Mouse (Mus musculus) embryonic facial prominence, embryonic 11.5 days (tissue): ENCODE results near the gene Orm3. TPM values are rescaled to one million over a fixed set of nuclear protein-coding genes. Genes with fewer than 3 reads are reported as not detected.

ENCODE experiments used
- ATAC-seq: fragments of 200-750 bp; cut with Nextera tagmentation; replicated peaks from 2 replicates; pipeline ENCODE4 v1.8.0; 2017; ENCODE audit warnings: low read depth; ENCODE audit not compliant: insufficient number of reproducible peaks, low FRiP score, low TSS enrichment
- DNase-seq: peaks from one replicate; pipeline ENCODE4 v3.0.0-alpha.2; 2015; ENCODE audit warnings: low spot score
- H3K27ac ChIP-seq: fragments of 300-500 bp; sonication (generic); replicated peaks from 2 replicates; pipeline ENCODE4 v1.5.1; 2014; ENCODE audit warnings: mild to moderate bottlenecking, low read depth, low read length, control low read depth
- H3K27me3 ChIP-seq: fragments of 300-500 bp; sonication (generic); 2 replicates; pipeline ENCODE4 v1.6.1; 2014; ENCODE audit warnings: mild to moderate bottlenecking, low read length, moderate library complexity, mixed read lengths; ENCODE audit not compliant: control insufficient read depth, insufficient read depth
- H3K36me3 ChIP-seq: fragments of 300-500 bp; sonication (generic); replicated peaks from 2 replicates; pipeline ENCODE4 v1.6.1; 2014; ENCODE audit warnings: low read depth, mild to moderate bottlenecking, low read length, moderate library complexity, mixed read lengths; ENCODE audit not compliant: control insufficient read depth, insufficient read depth
- H3K4me1 ChIP-seq: fragments of 300-500 bp; sonication (generic); 2 replicates; pipeline ENCODE4 v1.6.1; 2014; ENCODE audit warnings: low read length, mixed read lengths; ENCODE audit not compliant: control insufficient read depth, insufficient read depth
- H3K4me2 ChIP-seq: fragments of 300-500 bp; sonication (generic); 2 replicates; pipeline ENCODE4 v1.6.1; 2014; ENCODE audit warnings: low read depth, mild to moderate bottlenecking, control low read depth, low read length, moderate library complexity
- H3K4me3 ChIP-seq: fragments of 300-500 bp; sonication (generic); 2 replicates; pipeline ENCODE4 v1.5.1; 2014; ENCODE audit warnings: low read depth, low read length, control low read depth
- H3K9ac ChIP-seq: fragments of 300-500 bp; sonication (generic); replicated peaks from 2 replicates; pipeline ENCODE4 v1.6.1; 2014; ENCODE audit warnings: mild to moderate bottlenecking, control low read depth, low read length
- H3K9me3 ChIP-seq: fragments of 300-500 bp; sonication (generic); replicated peaks from 2 replicates; pipeline ENCODE4 v1.6.1; 2016; ENCODE audit warnings: mild to moderate bottlenecking, low read length, inconsistent platforms, mixed read lengths; ENCODE audit not compliant: control insufficient read depth
- WGBS: fragments of 180-500 bp; shearing (Covaris S2); extraction: QIAGEN DNeasy Blood & Tissue Kit; methylation state at CpG from one replicate; pipeline ENCODE4 v1.1.7; 2014; 5-methylcytosine and 5-hydroxymethylcytosine counted together
- polyA plus RNA-seq: library from polyadenylated mRNA; unstranded; fragments of >200 nt; fragmentation: Nextera tagmentation; extraction: Ambion mirVana; gene quantifications from 2 replicates; pipeline ENCODE4 v1.2.1, GENCODE M21; 2014

Orm3 gene
- polyA plus RNA-seq, 1 experiment from 2014 or later = not detected

- H3K36me3 ChIP-seq = no peaks in the 10 kb centered on the region; the same call in none of the 2 replicates
- H3K9ac ChIP-seq = no peak overlapping the region
- H3K27ac ChIP-seq = no peak overlapping the region
- H3K9me3 ChIP-seq = no peaks in the 10 kb centered on the region
- H3K27me3 ChIP-seq = no peaks in the 10 kb centered on the region
- H3K4me1 ChIP-seq = no peaks in the 10 kb centered on the region
- no peak overlapping the region for H3K4me2 ChIP-seq
- H3K4me3 ChIP-seq = no peak overlapping the region
- WGBS = 93% methylated on average over 8 of the region's 8 CpGs
- DNase-seq (no peak), ATAC-seq (no peak)
Measured at GRCm38 (mm10) chr4:63373404-63373803, 17.4 kb downstream of the Orm3 start.

DNA sequence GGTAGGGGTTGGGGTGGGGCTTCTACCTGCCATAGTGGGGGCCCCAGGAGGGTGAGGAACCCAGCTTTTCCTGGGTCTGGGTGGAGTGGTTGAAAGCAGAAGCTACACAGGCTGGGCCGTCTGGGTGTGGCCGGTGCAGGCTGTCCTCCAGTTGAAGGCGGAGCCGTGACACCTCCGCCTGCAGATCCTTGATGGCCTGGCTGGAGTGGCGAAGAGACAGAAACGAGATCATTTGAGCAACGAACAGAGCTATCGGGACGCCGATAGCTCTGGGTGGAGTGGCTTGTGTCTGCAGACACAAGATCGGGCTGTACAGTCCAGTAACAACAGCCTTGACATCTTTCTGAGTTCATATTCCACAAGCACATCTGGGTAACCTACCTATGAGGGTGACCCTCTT lies 18.4 kb downstream of the Orm3 start:
- H3K36me3 ChIP-seq = peaks cover 2% of the 10 kb centered on the region

DNA sequence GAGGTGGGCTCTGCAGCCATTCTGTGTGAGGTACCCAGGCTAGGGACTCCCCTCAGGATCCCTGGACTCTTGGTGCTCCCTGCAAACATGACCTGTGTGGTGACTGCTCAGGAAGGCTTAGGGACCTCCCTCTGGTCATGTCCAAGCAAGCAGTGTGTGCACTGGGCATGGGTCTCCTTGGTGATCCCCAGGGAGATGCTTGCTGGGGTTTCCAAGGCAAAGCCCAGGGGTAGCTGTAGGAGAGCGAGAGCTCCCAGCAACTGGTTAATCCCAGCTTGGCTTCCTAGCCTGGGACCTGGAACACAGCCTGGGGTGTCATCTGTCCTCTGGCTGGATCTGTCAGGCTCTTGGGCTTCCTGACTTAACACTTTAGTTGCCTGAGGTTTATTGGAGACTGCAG lies 19.4 kb downstream of the Orm3 start:
- Histone ChIP-seq H3K4me2 (no peak overlapping the region), H3K4me1 (no peaks in the 10 kb centered on the region), H3K27ac (no peak overlapping the region), H3K27me3 (no peaks in the 10 kb centered on the region), H3K4me3 (no peak overlapping the region), H3K36me3 (peaks cover 2% of the 10 kb centered on the region), H3K9ac (no peak overlapping the region), H3K9me3 (no peaks in the 10 kb centered on the region)
- DNase-seq (no peak), ATAC-seq (no peak)
- 67% methylated on average over 1 of the region's 1 CpGs for WGBS

More for the DNA sequence above, 18.4 kb downstream of the Orm3 start:
- Histone ChIP-seq H3K4me3 (no peak overlapping the region), H3K9me3 (no peaks in the 10 kb centered on the region), H3K27me3 (no peaks in the 10 kb centered on the region), H3K4me1 (no peaks in the 10 kb centered on the region), H3K4me2 (no peak overlapping the region), H3K27ac (no peak overlapping the region), H3K9ac (no peak overlapping the region)
- DNase-seq (no peak), ATAC-seq (no peak)
- WGBS = 84% methylated on average over 12 of the region's 12 CpGs

DNA sequence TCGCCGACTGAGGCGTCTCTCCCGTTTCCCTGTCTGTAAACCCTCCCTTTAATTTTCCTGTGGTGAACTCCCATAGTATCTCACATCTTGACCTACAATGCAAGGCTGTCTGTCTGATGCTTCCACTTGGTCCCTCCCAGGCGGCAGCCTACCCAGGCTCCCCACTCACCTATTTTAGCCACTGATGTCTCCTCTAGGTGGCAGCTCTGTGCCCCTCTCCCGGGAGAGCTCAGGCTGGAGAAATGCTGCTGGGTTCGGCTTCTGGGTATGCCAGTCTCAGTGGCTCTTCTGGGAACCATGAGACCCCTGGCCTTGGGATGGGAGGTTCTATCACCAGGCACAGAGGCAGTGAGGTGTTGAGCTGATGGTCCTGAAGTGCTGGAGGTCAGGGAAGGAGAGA lies 21.5 kb downstream of the Orm3 start:
- Histone ChIP-seq H3K4me2 (no peak overlapping the region), H3K9ac (no peak overlapping the region), H3K4me3 (no peak overlapping the region), H3K27me3 (no peaks in the 10 kb centered on the region), H3K27ac (no peak overlapping the region), H3K9me3 (no peaks in the 10 kb centered on the region), H3K4me1 (no peaks in the 10 kb centered on the region), H3K36me3 (peaks cover 2% of the 10 kb centered on the region)
- ATAC-seq (no peak), DNase-seq (no peak)
- 67% methylated on average over 7 of the region's 7 CpGs for WGBS

- peaks cover 2% of the 10 kb centered on the region for H3K36me3 ChIP-seq
Measured at GRCm38 (mm10) chr4:63382676-63383369, 26.9 kb downstream of the Orm3 start.

GRCm38 (mm10) chr4:63383474-63383873 lies 27.5 kb downstream of the Orm3 start:
- ATAC-seq = no peak
- no peak overlapping the region for H3K4me3 ChIP-seq
- no peak overlapping the region for H3K4me2 ChIP-seq
- H3K9me3 ChIP-seq = no peaks in the 10 kb centered on the region
- H3K36me3 ChIP-seq = peaks cover 2% of the 10 kb centered on the region
- WGBS = 89% methylated on average over 12 of the region's 12 CpGs
- DNase-seq = no peak
- H3K27ac ChIP-seq = no peak overlapping the region
- no peak overlapping the region for H3K9ac ChIP-seq
- no peaks in the 10 kb centered on the region for H3K4me1 ChIP-seq
- H3K27me3 ChIP-seq = no peaks in the 10 kb centered on the region

More at GRCm38 (mm10) chr4:63382676-63383369, 26.9 kb downstream of the Orm3 start:
- Histone ChIP-seq H3K27me3 (no peaks in the 10 kb centered on the region), H3K9ac (no peak overlapping the region), H3K4me2 (no peak overlapping the region), H3K27ac (no peak overlapping the region), H3K4me1 (no peaks in the 10 kb centered on the region), H3K4me3 (no peak overlapping the region), H3K9me3 (no peaks in the 10 kb centered on the region)
- ATAC-seq (no peak), DNase-seq (no peak)
- 90% methylated on average over 4 of the region's 4 CpGs for WGBS

- H3K36me3 ChIP-seq = no peaks in the 10 kb centered on the region; the same call in none of the 2 replicates
Measured at GRCm38 (mm10) chr4:63384262-63384661, 28.3 kb downstream of the Orm3 start.

GRCm38 (mm10) chr4:63385253-63385652 lies 29.3 kb downstream of the Orm3 start:
- DNase-seq (no peak), ATAC-seq (no peak)
- no peak overlapping the region for H3K9ac ChIP-seq
- no peaks in the 10 kb centered on the region for H3K27me3 ChIP-seq
- no peaks in the 10 kb centered on the region; the same call in 1 of the 2 replicates for H3K36me3 ChIP-seq
- H3K4me1 ChIP-seq = no peaks in the 10 kb centered on the region
- WGBS = 91% methylated on average over 3 of the region's 3 CpGs
- no peaks in the 10 kb centered on the region for H3K9me3 ChIP-seq
- H3K27ac ChIP-seq = no peak overlapping the region
- H3K4me3 ChIP-seq = no peak overlapping the region
- H3K4me2 ChIP-seq = no peak overlapping the region

More at GRCm38 (mm10) chr4:63384262-63384661, 28.3 kb downstream of the Orm3 start:
- 92% methylated on average over 4 of the region's 4 CpGs for WGBS
- Histone ChIP-seq H3K9me3 (no peaks in the 10 kb centered on the region), H3K27me3 (no peaks in the 10 kb centered on the region), H3K4me2 (no peak overlapping the region), H3K27ac (no peak overlapping the region), H3K4me1 (no peaks in the 10 kb centered on the region), H3K9ac (no peak overlapping the region), H3K4me3 (no peak overlapping the region)
- no peak for ATAC-seq
- no peak for DNase-seq
